Mouse (Mus musculus) liver, postnatal 0 days (tissue): ENCODE data around the gene Il12rb1.

ENCODE experiments used
- CTCF ChIP-seq: sonication (generic); IDR thresholded peaks from 2 replicates; pipeline ENCODE4 v1.5.1; 2016; ENCODE audit warnings: antibody characterized with exemption, low read depth
- EP300 ChIP-seq: IDR thresholded peaks from 2 replicates; pipeline ENCODE4 v1.6.1; 2016; ENCODE audit warnings: antibody characterized with exemption, low read depth, mild to moderate bottlenecking

- TF ChIP-seq EP300, result no peak
- TF ChIP-seq CTCF, result peak; percentile 47
Observed at GRCm38 (mm10) chr8:70868559-70869198, 60.4 kb downstream of the Il12rb1 start.
